Mouse (Mus musculus): Measurements from ENCODE around the gene Kif16b. TPM values are rescaled to one million over a fixed set of nuclear protein-coding genes. Genes with fewer than 3 reads are reported as not detected.

Gene Kif16b
- polyA plus RNA-seq, 1 experiment from 2014 or later: 16.4 TPM

DNA sequence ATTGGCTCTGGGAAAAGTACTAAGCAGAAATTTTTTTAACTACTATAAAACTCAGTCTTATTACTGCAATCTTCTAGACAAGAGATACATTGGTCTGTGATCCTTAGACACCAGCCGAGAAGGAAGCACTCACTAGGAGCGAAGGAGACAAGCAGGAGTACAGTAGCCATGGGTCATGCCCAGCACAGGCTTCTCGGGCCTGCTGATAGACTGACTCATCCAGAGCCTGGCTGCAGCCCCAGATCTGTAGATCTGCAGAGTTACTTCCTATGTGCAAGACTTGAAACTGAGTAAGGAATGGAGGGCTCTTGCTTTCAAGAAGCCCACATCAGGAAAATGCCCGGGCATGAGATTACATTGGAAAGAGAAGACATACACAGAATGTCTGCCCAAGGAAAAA lies 169.0 kb downstream of the Kif16b start:
- Histone ChIP-seq H3K4me3 (replicated peaks; ENCODE audit: low read length) (no peak overlapping the region), H3K9me3 (replicated peaks; ENCODE audit: control insufficient read depth, low read length) (no peaks in the 10 kb centered on the region), H3K36me3 (ENCODE audit: control insufficient read depth, insufficient read depth, low read length) (no peaks in the 10 kb centered on the region), H3K4me1 (ENCODE audit: control insufficient read depth, insufficient read depth, low read length) (no peaks in the 10 kb centered on the region), H3K4me2 (ENCODE audit: low read depth, low read length) (no peak overlapping the region), H3K9ac (ENCODE audit: low read length) (no peak overlapping the region), H3K27ac (ENCODE audit: low read length) (no peak overlapping the region), H3K27me3 (ENCODE audit: control insufficient read depth, insufficient read depth, low read length) (no peaks in the 10 kb centered on the region)
- no peak for ATAC-seq (ENCODE audit: insufficient read depth, low FRiP score)
- 83% methylated on average over 4 of the region's 4 CpGs for WGBS

DNA sequence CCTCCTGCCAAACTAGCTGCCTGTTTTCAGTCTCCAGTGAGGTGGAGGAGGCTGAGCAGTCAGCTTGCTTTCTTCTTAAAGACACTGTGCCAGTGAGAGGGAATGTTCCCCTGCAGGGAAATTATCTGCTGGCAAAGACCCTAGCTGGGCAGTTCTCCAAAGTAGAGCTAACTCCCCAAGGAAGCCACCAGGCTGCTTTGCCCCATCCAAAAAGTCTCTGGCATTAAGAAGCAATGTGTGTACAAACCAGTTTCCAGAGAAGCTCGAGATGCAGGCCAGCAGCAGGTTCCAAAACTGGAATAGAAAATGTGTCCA lies 169.6 kb downstream of the Kif16b start:
- H3K4me2 ChIP-seq (ENCODE audit: low read depth, low read length): no peak overlapping the region
- no peak overlapping the region for H3K27ac ChIP-seq (ENCODE audit: low read length)
- no peak for ATAC-seq (ENCODE audit: insufficient read depth, low FRiP score)
- no peaks in the 10 kb centered on the region for H3K4me1 ChIP-seq (ENCODE audit: control insufficient read depth, insufficient read depth, low read length)
- no peak overlapping the region for H3K4me3 ChIP-seq (replicated peaks; ENCODE audit: low read length)
- no peaks in the 10 kb centered on the region for H3K9me3 ChIP-seq (replicated peaks; ENCODE audit: control insufficient read depth, low read length)
- no peaks in the 10 kb centered on the region for H3K36me3 ChIP-seq (ENCODE audit: control insufficient read depth, insufficient read depth, low read length)
- H3K27me3 ChIP-seq (ENCODE audit: control insufficient read depth, insufficient read depth, low read length): no peaks in the 10 kb centered on the region
- WGBS: 35% methylated on average over 1 of the region's 1 CpGs
- no peak overlapping the region for H3K9ac ChIP-seq (ENCODE audit: low read length)

GRCm38 (mm10) chr2:142731016-142731777 lies 170.1 kb downstream of the Kif16b start:
- Histone ChIP-seq H3K4me3 (replicated peaks; ENCODE audit: low read length) (no peak overlapping the region), H3K9me3 (replicated peaks; ENCODE audit: control insufficient read depth, low read length) (no peaks in the 10 kb centered on the region), H3K27ac (ENCODE audit: low read length) (no peak overlapping the region), H3K9ac (ENCODE audit: low read length) (no peak overlapping the region), H3K4me2 (ENCODE audit: low read depth, low read length) (no peak overlapping the region), H3K36me3 (ENCODE audit: control insufficient read depth, insufficient read depth, low read length) (no peaks in the 10 kb centered on the region), H3K27me3 (ENCODE audit: control insufficient read depth, insufficient read depth, low read length) (no peaks in the 10 kb centered on the region), H3K4me1 (ENCODE audit: control insufficient read depth, insufficient read depth, low read length) (no peaks in the 10 kb centered on the region)
- WGBS: 73% methylated on average over 10 of the region's 10 CpGs
- ATAC-seq (ENCODE audit: insufficient read depth, low FRiP score): no peak

GRCm38 (mm10) chr2:142724215-142725001 lies 176.9 kb downstream of the Kif16b start:
- WGBS: 74% methylated on average over 7 of the region's 7 CpGs
- H3K4me1 ChIP-seq (ENCODE audit: control insufficient read depth, insufficient read depth, low read length): no peaks in the 10 kb centered on the region
- H3K4me3 ChIP-seq (replicated peaks; ENCODE audit: low read length): no peak overlapping the region
- H3K9ac ChIP-seq (ENCODE audit: low read length): no peak overlapping the region
- no peak overlapping the region for H3K27ac ChIP-seq (ENCODE audit: low read length)
- H3K27me3 ChIP-seq (ENCODE audit: control insufficient read depth, insufficient read depth, low read length): no peaks in the 10 kb centered on the region
- no peaks in the 10 kb centered on the region for H3K36me3 ChIP-seq (ENCODE audit: control insufficient read depth, insufficient read depth, low read length)
- no peak overlapping the region for H3K4me2 ChIP-seq (ENCODE audit: low read depth, low read length)
- no peaks in the 10 kb centered on the region for H3K9me3 ChIP-seq (replicated peaks; ENCODE audit: control insufficient read depth, low read length)
- no peak for ATAC-seq (ENCODE audit: insufficient read depth, low FRiP score)

GRCm38 (mm10) chr2:142720174-142720573 lies 181.2 kb downstream of the Kif16b start:
- H3K4me2 ChIP-seq (ENCODE audit: low read depth, low read length): no peak overlapping the region
- H3K9ac ChIP-seq (ENCODE audit: low read length): no peak overlapping the region
- no peak for ATAC-seq (ENCODE audit: insufficient read depth, low FRiP score)
- H3K36me3 ChIP-seq (ENCODE audit: control insufficient read depth, insufficient read depth, low read length): no peaks in the 10 kb centered on the region
- no peaks in the 10 kb centered on the region for H3K27me3 ChIP-seq (ENCODE audit: control insufficient read depth, insufficient read depth, low read length)
- H3K27ac ChIP-seq (ENCODE audit: low read length): no peak overlapping the region
- 72% methylated on average over 2 of the region's 2 CpGs for WGBS
- H3K4me1 ChIP-seq (ENCODE audit: control insufficient read depth, insufficient read depth, low read length): no peaks in the 10 kb centered on the region
- no peak overlapping the region for H3K4me3 ChIP-seq (replicated peaks; ENCODE audit: low read length)
- H3K9me3 ChIP-seq (replicated peaks; ENCODE audit: control insufficient read depth, low read length): no peaks in the 10 kb centered on the region

DNA sequence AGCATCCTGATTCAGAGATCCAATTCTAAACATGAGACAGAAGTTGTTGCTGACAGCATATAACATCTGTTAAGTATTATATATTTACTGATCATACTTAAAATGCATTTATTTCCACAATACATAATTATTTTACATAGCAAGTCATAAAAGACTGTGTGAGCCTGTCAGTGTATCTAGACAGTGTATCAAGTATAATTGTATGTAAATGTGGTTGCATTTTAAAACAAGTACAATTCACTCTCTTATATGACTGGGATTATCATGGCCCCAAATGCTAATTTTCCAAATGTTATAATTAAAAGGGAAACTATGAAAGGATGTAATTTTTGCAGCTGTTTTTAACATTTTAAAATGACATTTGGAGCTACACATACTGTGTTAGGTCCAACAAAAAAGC lies 182.3 kb downstream of the Kif16b start:
- no peaks in the 10 kb centered on the region for H3K4me1 ChIP-seq (ENCODE audit: control insufficient read depth, insufficient read depth, low read length)
- no peaks in the 10 kb centered on the region for H3K36me3 ChIP-seq (ENCODE audit: control insufficient read depth, insufficient read depth, low read length)
- no peak overlapping the region for H3K27ac ChIP-seq (ENCODE audit: low read length)
- H3K4me2 ChIP-seq (ENCODE audit: low read depth, low read length): no peak overlapping the region
- no peak overlapping the region for H3K4me3 ChIP-seq (replicated peaks; ENCODE audit: low read length)
- no peak overlapping the region for H3K9ac ChIP-seq (ENCODE audit: low read length)
- no peaks in the 10 kb centered on the region for H3K27me3 ChIP-seq (ENCODE audit: control insufficient read depth, insufficient read depth, low read length)
- ATAC-seq (ENCODE audit: insufficient read depth, low FRiP score): no peak
- no peaks in the 10 kb centered on the region for H3K9me3 ChIP-seq (replicated peaks; ENCODE audit: control insufficient read depth, low read length)

- 74% methylated on average over 4 of the region's 4 CpGs for WGBS
- H3K36me3 ChIP-seq (ENCODE audit: control insufficient read depth, insufficient read depth, low read length): no peaks in the 10 kb centered on the region
- no peaks in the 10 kb centered on the region for H3K4me1 ChIP-seq (ENCODE audit: control insufficient read depth, insufficient read depth, low read length)
- no peak for ATAC-seq (ENCODE audit: insufficient read depth, low FRiP score)
- no peak overlapping the region for H3K4me2 ChIP-seq (ENCODE audit: low read depth, low read length)
- H3K4me3 ChIP-seq (replicated peaks; ENCODE audit: low read length): no peak overlapping the region
- H3K27ac ChIP-seq (ENCODE audit: low read length): no peak overlapping the region
- no peaks in the 10 kb centered on the region for H3K27me3 ChIP-seq (ENCODE audit: control insufficient read depth, insufficient read depth, low read length)
- no peaks in the 10 kb centered on the region for H3K9me3 ChIP-seq (replicated peaks; ENCODE audit: control insufficient read depth, low read length)
- H3K9ac ChIP-seq (ENCODE audit: low read length): no peak overlapping the region
Observed at GRCm38 (mm10) chr2:142717591-142717990, 183.7 kb downstream of the Kif16b start.

- no peak overlapping the region for H3K9ac ChIP-seq (ENCODE audit: low read length)
- no peak for ATAC-seq (ENCODE audit: insufficient read depth, low FRiP score)
Observed at GRCm38 (mm10) chr2:142715912-142716260, 185.4 kb downstream of the Kif16b start.

DNA sequence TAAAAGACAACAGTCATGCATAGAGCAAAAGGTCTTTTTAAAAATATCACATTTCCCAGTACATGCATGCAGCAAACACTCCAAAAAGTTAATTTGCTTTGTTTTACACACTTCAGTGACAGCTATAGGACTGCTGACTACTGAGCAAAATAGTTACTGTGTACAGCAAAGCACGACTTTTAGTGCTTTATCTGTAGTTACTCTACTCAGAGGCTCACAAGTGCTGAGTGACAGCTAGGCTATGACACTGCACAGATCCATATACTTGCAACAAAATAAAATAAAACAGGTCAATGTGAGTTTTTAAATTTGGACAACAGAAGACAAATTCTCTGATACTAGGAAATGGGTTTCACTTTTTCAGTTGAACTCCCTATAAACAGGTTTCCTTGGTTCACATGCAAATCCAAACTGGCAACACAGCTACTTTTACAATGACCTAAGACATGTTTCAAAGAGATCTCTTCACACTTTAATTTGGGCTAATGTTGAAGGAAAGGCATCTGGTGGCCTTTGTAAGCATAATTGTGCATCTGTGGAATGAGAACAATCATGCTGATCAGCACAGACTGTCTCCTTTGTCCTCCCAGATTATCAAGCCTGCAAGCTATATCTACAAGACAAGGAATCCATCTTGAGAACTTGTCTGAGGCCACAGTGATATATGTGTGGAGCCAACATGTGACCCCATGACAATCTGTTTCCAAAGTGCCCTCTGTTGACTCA lies 186.0 kb downstream of the Kif16b start:
- no peak overlapping the region for H3K4me3 ChIP-seq (replicated peaks; ENCODE audit: low read length)
- no peaks in the 10 kb centered on the region for H3K9me3 ChIP-seq (replicated peaks; ENCODE audit: control insufficient read depth, low read length)
- no peak overlapping the region for H3K4me2 ChIP-seq (ENCODE audit: low read depth, low read length)
- H3K4me1 ChIP-seq (ENCODE audit: control insufficient read depth, insufficient read depth, low read length): no peaks in the 10 kb centered on the region
- ATAC-seq (ENCODE audit: insufficient read depth, low FRiP score): no peak
- peaks cover 6% of the 10 kb centered on the region; the same call in 1 of the 2 replicates for H3K36me3 ChIP-seq (ENCODE audit: control insufficient read depth, insufficient read depth, low read length)
- 57% methylated on average over 1 of the region's 1 CpGs for WGBS
- H3K27me3 ChIP-seq (ENCODE audit: control insufficient read depth, insufficient read depth, low read length): no peaks in the 10 kb centered on the region
- no peak overlapping the region for H3K9ac ChIP-seq (ENCODE audit: low read length)
- no peak overlapping the region for H3K27ac ChIP-seq (ENCODE audit: low read length)

More at GRCm38 (mm10) chr2:142715912-142716260, 185.4 kb downstream of the Kif16b start:
- Histone ChIP-seq H3K9me3 (replicated peaks; ENCODE audit: control insufficient read depth, low read length) (no peaks in the 10 kb centered on the region), H3K36me3 (ENCODE audit: control insufficient read depth, insufficient read depth, low read length) (peaks cover 6% of the 10 kb centered on the region; the same call in 1 of the 2 replicates), H3K4me2 (ENCODE audit: low read depth, low read length) (no peak overlapping the region), H3K4me1 (ENCODE audit: control insufficient read depth, insufficient read depth, low read length) (no peaks in the 10 kb centered on the region), H3K4me3 (replicated peaks; ENCODE audit: low read length) (no peak overlapping the region), H3K27ac (ENCODE audit: low read length) (no peak overlapping the region), H3K27me3 (ENCODE audit: control insufficient read depth, insufficient read depth, low read length) (no peaks in the 10 kb centered on the region)
